Mouse (Mus musculus): ENCODE measurements around the gene Gm42742. TPM values are rescaled to one million over a fixed set of nuclear protein-coding genes. Genes with fewer than 3 reads are reported as not detected.
A peak's percentile ranks its signal among the peaks of the same experiment; 100 is the strongest.

Gene Gm42742
- polyA plus RNA-seq (2015; fragmentation: Nextera tagmentation; extraction: Ambion mirVana) = 21.9 and 23.5 TPM in 2 replicates

DNA sequence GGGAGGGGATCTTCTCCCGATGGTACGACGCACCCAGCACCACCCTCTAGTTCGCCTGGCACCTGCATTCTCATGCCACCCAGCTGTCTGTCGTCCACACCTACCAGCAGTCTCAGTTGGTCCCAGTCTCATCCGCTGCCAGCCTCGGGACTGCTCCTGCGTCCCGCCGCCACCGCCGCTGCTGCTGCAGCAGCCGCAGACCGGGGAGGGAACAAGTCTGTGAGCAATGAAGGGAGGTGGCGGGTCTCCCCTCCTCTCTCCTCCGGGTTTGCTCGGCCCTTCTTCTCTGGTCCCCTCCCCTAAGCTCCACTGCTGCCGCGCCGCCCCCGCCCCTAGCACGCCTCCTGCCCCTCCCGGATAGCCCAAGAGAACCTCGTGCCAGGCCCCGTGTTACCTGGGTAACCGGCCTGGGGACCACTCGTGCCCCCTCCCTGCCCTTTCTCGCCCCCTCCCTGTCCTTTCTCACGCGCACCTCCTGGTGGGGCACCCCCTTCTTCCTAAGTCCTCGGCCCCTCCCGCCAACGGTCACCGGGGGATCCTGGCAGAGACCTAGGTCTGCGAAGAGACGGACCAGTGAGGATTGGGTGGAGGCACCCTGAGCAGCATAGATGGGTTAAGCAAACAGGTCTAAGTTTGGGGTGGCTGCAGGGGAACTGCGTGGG, at the start of gene Gm42742, which contains the start of gene Prrt2:
Gene Gm42742, minus strand, starts transcription at position 197 of the 662 bp plus-strand sequence.
Gene Prrt2, minus strand, starts transcription at position 311 of the 662 bp plus-strand sequence.
- H3K27ac ChIP-seq (ENCODE audit: low read length) = peak within 1 kb of the TSS; percentile 68
- peaks cover 67% of the 10 kb centered on the region for H3K4me1 ChIP-seq (ENCODE audit: control insufficient read depth, insufficient read depth, low read length)
- ATAC-seq = no peak

DNA sequence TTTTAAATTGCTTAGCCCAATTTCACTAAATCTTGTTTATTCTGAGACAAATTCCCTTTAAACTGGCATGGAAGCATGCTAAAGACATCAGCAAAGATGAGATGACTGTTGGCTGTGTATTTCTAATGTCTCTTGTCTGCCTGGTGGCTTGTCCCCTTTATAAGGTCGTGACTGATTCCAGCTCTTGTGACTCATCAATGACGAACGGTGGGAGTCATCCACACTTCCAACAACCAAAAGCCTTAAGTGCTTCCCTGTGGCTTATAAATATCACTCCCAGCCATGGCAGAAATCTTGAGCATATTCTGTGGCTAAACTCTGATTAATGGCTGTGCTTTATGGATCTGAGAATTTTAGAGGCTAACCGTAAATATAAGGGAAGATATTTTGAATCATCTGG, 45.4 kb upstream of the Gm42742 start:
- Histone ChIP-seq H3K9ac (ENCODE audit: low read depth, low read length) (no peak overlapping the region), H3K27me3 (replicated peaks; ENCODE audit: control insufficient read depth, insufficient read depth, low read length) (no peaks in the 10 kb centered on the region), H3K27ac (ENCODE audit: low read length) (no peak overlapping the region), H3K9me3 (ENCODE audit: control insufficient read depth, low read length) (no peaks in the 10 kb centered on the region), H3K4me1 (ENCODE audit: control insufficient read depth, insufficient read depth, low read length) (no peaks in the 10 kb centered on the region), H3K36me3 (ENCODE audit: control insufficient read depth, insufficient read depth, low read length) (no peaks in the 10 kb centered on the region), H3K4me3 (ENCODE audit: low read length) (no peak overlapping the region), H3K4me2 (ENCODE audit: low read depth, low read length) (no peak overlapping the region)
- 69% methylated on average over 4 of the region's 4 CpGs for WGBS
- no peak for ATAC-seq

More for the DNA sequence above, at the start of gene Gm42742, which contains the start of gene Prrt2:
- Histone ChIP-seq H3K9ac (ENCODE audit: low read depth, low read length) (peak within 1 kb of the TSS; percentile 71), H3K36me3 (ENCODE audit: control insufficient read depth, insufficient read depth, low read length) (peaks cover 7% of the 10 kb centered on the region), H3K4me2 (ENCODE audit: low read depth, low read length) (peak within 1 kb of the TSS; percentile 83), H3K4me3 (ENCODE audit: low read length) (peak within 1 kb of the TSS; percentile 53), H3K27me3 (replicated peaks; ENCODE audit: control insufficient read depth, insufficient read depth, low read length) (no peaks in the 10 kb centered on the region), H3K9me3 (ENCODE audit: control insufficient read depth, low read length) (no peaks in the 10 kb centered on the region)
- 1% methylated on average over 35 of the region's 37 CpGs for WGBS

DNA sequence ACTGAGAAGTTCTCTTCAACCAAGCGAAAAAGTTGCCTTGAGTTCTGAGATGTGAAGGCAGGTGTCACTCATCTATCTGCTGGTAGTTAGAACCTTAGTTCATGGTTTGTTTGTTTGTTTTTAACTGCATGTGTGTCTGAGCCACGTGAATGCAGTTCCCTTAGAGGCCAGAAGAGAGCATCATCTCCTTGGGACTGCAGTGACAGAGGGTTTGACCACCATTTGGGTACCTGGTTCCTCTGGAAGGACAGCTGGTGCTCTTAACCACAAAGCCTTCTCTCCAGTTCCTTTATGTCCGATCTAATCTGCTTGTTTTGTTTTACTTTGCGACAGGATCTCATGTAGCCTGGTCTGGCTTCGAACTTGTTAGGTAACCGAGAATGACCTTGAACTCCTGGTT, 44.6 kb upstream of the Gm42742 start:
- H3K9me3 ChIP-seq (ENCODE audit: control insufficient read depth, low read length) = no peaks in the 10 kb centered on the region
- no peak overlapping the region for H3K4me3 ChIP-seq (ENCODE audit: low read length)
- no peak overlapping the region for H3K9ac ChIP-seq (ENCODE audit: low read depth, low read length)
- no peak for ATAC-seq
- no peak overlapping the region for H3K4me2 ChIP-seq (ENCODE audit: low read depth, low read length)
- no peaks in the 10 kb centered on the region for H3K4me1 ChIP-seq (ENCODE audit: control insufficient read depth, insufficient read depth, low read length)
- WGBS = 84% methylated on average over 6 of the region's 6 CpGs
- no peak overlapping the region for H3K27ac ChIP-seq (ENCODE audit: low read length)
- H3K27me3 ChIP-seq (replicated peaks; ENCODE audit: control insufficient read depth, insufficient read depth, low read length) = no peaks in the 10 kb centered on the region
- H3K36me3 ChIP-seq (ENCODE audit: control insufficient read depth, insufficient read depth, low read length) = no peaks in the 10 kb centered on the region

DNA sequence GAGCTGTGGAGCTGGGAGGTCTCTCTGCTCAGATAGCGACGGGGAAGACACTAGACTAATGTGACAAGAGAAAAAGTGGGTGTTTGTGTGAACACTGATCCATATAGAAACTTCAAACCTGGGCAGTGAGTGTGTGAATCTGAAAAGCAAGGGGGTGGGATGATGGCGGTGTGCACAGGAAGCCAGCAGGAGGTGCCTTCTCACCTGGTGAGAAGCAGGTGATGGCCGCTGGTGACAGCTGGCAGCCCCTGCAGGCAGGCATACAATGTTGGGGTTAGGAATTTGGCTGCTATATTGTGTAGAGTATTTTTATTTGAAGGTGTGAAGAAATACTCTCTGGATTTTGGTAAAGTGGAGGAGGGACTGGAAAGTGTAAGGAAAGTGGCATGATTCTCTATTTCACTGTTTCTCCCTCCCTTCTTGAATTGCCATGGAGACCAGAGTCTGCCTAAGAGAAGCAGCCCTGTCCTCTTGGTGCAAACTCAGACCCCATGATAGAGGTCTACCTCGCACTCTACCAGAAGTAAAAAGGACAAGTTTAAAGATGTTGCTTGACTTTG, 34.2 kb upstream of the Gm42742 start:
- Histone ChIP-seq H3K27me3 (replicated peaks; ENCODE audit: control insufficient read depth, insufficient read depth, low read length) (0 out of 2 replicates have a peak, but pooled peaks cover 4% of the 10 kb centered on the region), H3K36me3 (ENCODE audit: control insufficient read depth, insufficient read depth, low read length) (no peaks in the 10 kb centered on the region), H3K9ac (ENCODE audit: low read depth, low read length) (no peak overlapping the region), H3K4me3 (ENCODE audit: low read length) (no peak overlapping the region), H3K4me2 (ENCODE audit: low read depth, low read length) (no peak overlapping the region), H3K27ac (ENCODE audit: low read length) (no peak overlapping the region), H3K9me3 (ENCODE audit: control insufficient read depth, low read length) (no peaks in the 10 kb centered on the region), H3K4me1 (ENCODE audit: control insufficient read depth, insufficient read depth, low read length) (no peaks in the 10 kb centered on the region)
- WGBS = 61% methylated on average over 5 of the region's 5 CpGs
- ATAC-seq = no peak

DNA sequence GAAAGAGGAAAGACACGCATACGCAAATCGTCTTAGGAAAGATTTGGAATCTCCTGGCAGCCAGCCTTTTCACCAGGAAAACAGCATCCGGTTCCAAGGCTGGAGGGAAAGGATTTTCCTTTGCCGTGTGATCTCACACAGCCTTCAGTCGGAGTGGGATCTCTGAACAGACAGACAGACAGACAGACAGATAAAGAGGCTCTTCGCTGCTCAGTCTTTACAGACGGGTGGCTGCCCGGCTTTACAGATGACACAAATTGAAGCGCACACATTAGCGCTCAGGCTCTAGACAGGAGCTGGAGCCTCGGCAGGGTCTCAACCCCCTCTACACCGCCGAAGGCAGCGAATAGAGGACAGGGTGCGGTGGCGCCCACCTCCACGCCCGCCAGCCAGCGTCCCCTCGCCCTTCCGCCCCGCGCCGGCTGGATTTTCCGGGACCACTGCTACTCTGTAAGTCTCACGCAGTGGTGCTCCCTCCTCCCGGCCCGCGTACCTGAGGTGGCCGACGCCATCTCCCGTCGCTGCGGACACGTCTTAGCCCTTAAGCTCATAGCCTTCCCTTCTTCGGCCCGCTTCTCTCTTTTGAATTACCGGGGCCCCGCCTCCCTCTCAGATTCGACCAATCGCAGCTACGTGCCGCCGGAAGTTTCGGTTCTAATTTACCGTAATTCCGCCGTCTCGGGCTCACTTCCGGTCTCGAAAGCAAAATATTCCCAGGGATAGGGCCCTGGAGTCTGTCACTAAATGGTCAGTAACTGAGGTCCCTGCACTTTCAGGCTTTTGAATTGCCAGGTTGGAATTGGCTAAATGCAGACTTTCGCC, 21.2 kb upstream of the Gm42742 start, which contains the start of gene Kif22:
Gene Kif22, minus strand, starts transcription at position 621 of the 822 bp plus-strand sequence.
- under 1% methylated on average over 53 of the region's 53 CpGs for WGBS
- Histone ChIP-seq H3K9me3 (ENCODE audit: control insufficient read depth, low read length) (no peaks in the 10 kb centered on the region), H3K27me3 (replicated peaks; ENCODE audit: control insufficient read depth, insufficient read depth, low read length) (no peaks in the 10 kb centered on the region), H3K4me1 (ENCODE audit: control insufficient read depth, insufficient read depth, low read length) (peaks cover 12% of the 10 kb centered on the region), H3K4me2 (ENCODE audit: low read depth, low read length) (peak within 1 kb of the TSS; percentile 68), H3K27ac (ENCODE audit: low read length) (peak within 1 kb of the TSS; percentile 77), H3K36me3 (ENCODE audit: control insufficient read depth, insufficient read depth, low read length) (no peaks in the 10 kb centered on the region; the same call in 1 of the 2 replicates), H3K4me3 (ENCODE audit: low read length) (peak within 1 kb of the TSS; percentile 84), H3K9ac (ENCODE audit: low read depth, low read length) (peak within 1 kb of the TSS; percentile 84)
- peak; percentile 90 for ATAC-seq

DNA sequence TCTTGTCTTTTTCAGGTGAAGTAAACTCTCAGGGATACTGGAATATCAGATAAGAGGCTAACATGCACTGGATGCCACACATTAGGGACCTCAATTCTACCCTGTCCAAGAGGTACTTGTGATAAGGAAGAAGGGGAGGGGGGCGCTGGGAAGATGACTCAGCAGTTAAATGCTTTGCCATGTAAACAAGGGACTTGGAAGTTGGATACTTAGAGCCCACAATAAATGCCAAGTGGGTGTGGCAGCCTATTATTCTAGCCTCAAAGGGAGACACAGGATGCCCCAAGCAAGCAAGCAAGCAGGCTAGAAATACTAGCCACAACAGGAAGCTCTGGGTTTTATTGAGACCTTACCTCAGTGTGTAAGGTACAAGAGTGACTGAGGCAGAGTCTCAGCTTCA, 10.3 kb upstream of the Gm42742 start:
- Histone ChIP-seq H3K27ac (ENCODE audit: low read length) (no peak overlapping the region), H3K9ac (ENCODE audit: low read depth, low read length) (no peak overlapping the region), H3K27me3 (replicated peaks; ENCODE audit: control insufficient read depth, insufficient read depth, low read length) (no peaks in the 10 kb centered on the region), H3K36me3 (ENCODE audit: control insufficient read depth, insufficient read depth, low read length) (peaks cover 12% of the 10 kb centered on the region; the same call in 1 of the 2 replicates), H3K4me3 (ENCODE audit: low read length) (no peak overlapping the region), H3K4me2 (ENCODE audit: low read depth, low read length) (no peak overlapping the region), H3K9me3 (ENCODE audit: control insufficient read depth, low read length) (no peaks in the 10 kb centered on the region), H3K4me1 (ENCODE audit: control insufficient read depth, insufficient read depth, low read length) (peaks cover 7% of the 10 kb centered on the region)
- no peak for ATAC-seq
- WGBS = 74% methylated on average over 1 of the region's 1 CpGs

DNA sequence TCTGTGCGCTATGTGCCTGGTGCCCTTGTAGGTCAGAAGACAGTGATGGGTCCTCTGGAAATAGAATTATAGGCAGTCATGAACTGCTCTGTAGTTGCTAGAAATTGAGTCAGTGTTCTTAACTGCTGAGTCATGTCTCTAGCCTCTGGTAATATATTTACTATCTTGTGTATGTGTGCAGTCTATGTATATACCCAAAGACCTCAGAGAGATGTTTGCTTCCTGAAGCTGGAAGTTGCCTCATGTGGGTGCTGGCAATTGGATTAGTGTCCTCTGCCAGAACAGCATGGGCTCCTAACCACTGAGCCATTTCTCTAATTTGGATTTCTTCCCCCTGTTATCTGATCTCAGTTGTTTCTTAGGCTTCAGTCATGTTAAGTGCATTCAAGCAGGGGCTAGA, 9.3 kb upstream of the Gm42742 start:
- no peaks in the 10 kb centered on the region for H3K9me3 ChIP-seq (ENCODE audit: control insufficient read depth, low read length)
- 93% methylated on average over 1 of the region's 1 CpGs for WGBS
- H3K4me3 ChIP-seq (ENCODE audit: low read length) = no peak overlapping the region
- peaks cover 7% of the 10 kb centered on the region for H3K4me1 ChIP-seq (ENCODE audit: control insufficient read depth, insufficient read depth, low read length)
- ATAC-seq = no peak
- H3K9ac ChIP-seq (ENCODE audit: low read depth, low read length) = no peak overlapping the region
- no peaks in the 10 kb centered on the region for H3K27me3 ChIP-seq (replicated peaks; ENCODE audit: control insufficient read depth, insufficient read depth, low read length)
- no peak overlapping the region for H3K27ac ChIP-seq (ENCODE audit: low read length)
- peaks cover 12% of the 10 kb centered on the region; the same call in 1 of the 2 replicates for H3K36me3 ChIP-seq (ENCODE audit: control insufficient read depth, insufficient read depth, low read length)
- no peak overlapping the region for H3K4me2 ChIP-seq (ENCODE audit: low read depth, low read length)

DNA sequence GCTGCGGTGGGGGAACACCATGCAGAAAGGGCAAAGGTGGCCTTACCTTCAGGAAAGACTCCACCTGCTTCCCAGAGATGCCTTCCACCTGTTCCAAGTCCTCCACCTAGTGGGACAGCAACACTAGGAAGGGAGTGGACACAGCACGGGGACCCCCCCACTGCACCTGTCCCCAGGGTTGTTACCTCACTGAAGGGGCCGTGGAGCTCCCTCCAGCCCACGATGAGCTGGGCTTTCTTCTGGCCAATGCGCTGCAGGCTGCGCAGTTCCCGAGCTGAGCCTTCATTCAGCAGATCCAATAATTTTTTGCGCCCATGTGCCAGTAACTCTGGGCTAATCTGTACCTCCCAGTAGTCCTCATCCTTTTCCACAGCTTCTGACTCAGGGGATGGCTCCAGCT, 7.0 kb upstream of the Gm42742 start:
- peak overlapping the region; percentile 69 for H3K4me3 ChIP-seq (ENCODE audit: low read length)
- 49% methylated on average over 8 of the region's 8 CpGs for WGBS
- H3K27me3 ChIP-seq (replicated peaks; ENCODE audit: control insufficient read depth, insufficient read depth, low read length) = no peaks in the 10 kb centered on the region
- H3K9ac ChIP-seq (ENCODE audit: low read depth, low read length) = peak overlapping the region; percentile 99
- H3K27ac ChIP-seq (ENCODE audit: low read length) = peak overlapping the region; percentile 95
- H3K4me1 ChIP-seq (ENCODE audit: control insufficient read depth, insufficient read depth, low read length) = peaks cover 23% of the 10 kb centered on the region
- peaks cover 16% of the 10 kb centered on the region for H3K36me3 ChIP-seq (ENCODE audit: control insufficient read depth, insufficient read depth, low read length)
- H3K9me3 ChIP-seq (ENCODE audit: control insufficient read depth, low read length) = no peaks in the 10 kb centered on the region
- H3K4me2 ChIP-seq (ENCODE audit: low read depth, low read length) = peak overlapping the region; percentile 69
- peak; percentile 0; the same call in 1 of the 2 replicates for ATAC-seq

Measured in intestine, embryonic 16.5 days (tissue).